Mouse (Mus musculus) embryo, embryonic 11.5 days (tissue): ENCODE results near the gene Ormdl2.
"Not testable (repeated sequence)": the region's sequence is repeated elsewhere in the genome, so short reads cannot be mapped to it uniquely, and the experiment has no call there.

Experiments used
- DNase-seq: peaks from one replicate; pipeline ENCODE4 v3.0.0-alpha.2; 2012; ENCODE audit warnings: low read depth, low spot score

Ormdl2 gene

GRCm38 (mm10) chr10:128821358-128822056 is at the start of gene Ormdl2:
Gene Ormdl2 (minus strand): TSS chr10:128821645.
- DNase-seq: peak; percentile 99

- no peak for DNase-seq
Observed at GRCm38 (mm10) chr10:128870341-128870740, 48.9 kb upstream of the Ormdl2 start.

- DNase-seq: no peak
Observed at GRCm38 (mm10) chr10:128866518-128866917, 45.1 kb upstream of the Ormdl2 start.

GRCm38 (mm10) chr10:128866042-128866441 is 44.6 kb upstream of the Ormdl2 start:
- DNase-seq: no peak

GRCm38 (mm10) chr10:128861176-128861575 is 39.7 kb upstream of the Ormdl2 start:
- DNase-seq: no peak

- DNase-seq: no peak
Observed at GRCm38 (mm10) chr10:128850339-128850738, 28.9 kb upstream of the Ormdl2 start.

GRCm38 (mm10) chr10:128848426-128848825 is 27.0 kb upstream of the Ormdl2 start:
- DNase-seq: no peak

GRCm38 (mm10) chr10:128846664-128847063 is 25.2 kb upstream of the Ormdl2 start:
- DNase-seq: no peak

- peak; percentile 24 for DNase-seq
Observed at GRCm38 (mm10) chr10:128845516-128845915, 24.1 kb upstream of the Ormdl2 start.

GRCm38 (mm10) chr10:128843260-128843659 is 21.8 kb upstream of the Ormdl2 start:
- no peak for DNase-seq

GRCm38 (mm10) chr10:128840612-128841011 is 19.2 kb upstream of the Ormdl2 start:
- no peak for DNase-seq

GRCm38 (mm10) chr10:128839434-128839833 is 18.0 kb upstream of the Ormdl2 start:
- no peak for DNase-seq

- no peak for DNase-seq
Observed at GRCm38 (mm10) chr10:128837400-128837799, 16.0 kb upstream of the Ormdl2 start.

- DNase-seq: no peak
Observed at GRCm38 (mm10) chr10:128823821-128824220, 2.4 kb upstream of the Ormdl2 start.

- DNase-seq: not testable (repeated sequence)
Observed at GRCm38 (mm10) chr10:128823087-128823486, 1.6 kb upstream of the Ormdl2 start.

GRCm38 (mm10) chr10:128822135-128822534 is 690 bp upstream of the Ormdl2 start:
- no peak for DNase-seq

- no peak for DNase-seq
Observed at GRCm38 (mm10) chr10:128820217-128820616, 1.2 kb downstream of the Ormdl2 start.

- no peak for DNase-seq
Observed at GRCm38 (mm10) chr10:128817033-128817432, 4.4 kb downstream of the Ormdl2 start, which contains the start of gene Sarnp. Gene Sarnp (plus strand): TSS chr10:128817333.

GRCm38 (mm10) chr10:128807018-128807417 is 14.4 kb downstream of the Ormdl2 start:
- DNase-seq: no peak

GRCm38 (mm10) chr10:128806086-128806485 is 15.4 kb downstream of the Ormdl2 start:
- DNase-seq: no peak

- peak; percentile 98 for DNase-seq
Observed at GRCm38 (mm10) chr10:128805092-128806000, 16.1 kb downstream of the Ormdl2 start.

GRCm38 (mm10) chr10:128804271-128805091 is 17.0 kb downstream of the Ormdl2 start, which contains the start of gene Tmem198b:
Gene Tmem198b (minus strand): TSS chr10:128804370.
- peak; percentile 70 for DNase-seq
